Mouse (Mus musculus): Measurements from ENCODE around the gene Erc2. TPM values are rescaled to one million over a fixed set of nuclear protein-coding genes. Genes with fewer than 3 reads are reported as not detected.
A peak's percentile ranks its signal among the peaks of the same experiment; 100 is the strongest.

The Erc2 gene
- polyA plus RNA-seq, 1 experiment = 0.89 TPM

DNA sequence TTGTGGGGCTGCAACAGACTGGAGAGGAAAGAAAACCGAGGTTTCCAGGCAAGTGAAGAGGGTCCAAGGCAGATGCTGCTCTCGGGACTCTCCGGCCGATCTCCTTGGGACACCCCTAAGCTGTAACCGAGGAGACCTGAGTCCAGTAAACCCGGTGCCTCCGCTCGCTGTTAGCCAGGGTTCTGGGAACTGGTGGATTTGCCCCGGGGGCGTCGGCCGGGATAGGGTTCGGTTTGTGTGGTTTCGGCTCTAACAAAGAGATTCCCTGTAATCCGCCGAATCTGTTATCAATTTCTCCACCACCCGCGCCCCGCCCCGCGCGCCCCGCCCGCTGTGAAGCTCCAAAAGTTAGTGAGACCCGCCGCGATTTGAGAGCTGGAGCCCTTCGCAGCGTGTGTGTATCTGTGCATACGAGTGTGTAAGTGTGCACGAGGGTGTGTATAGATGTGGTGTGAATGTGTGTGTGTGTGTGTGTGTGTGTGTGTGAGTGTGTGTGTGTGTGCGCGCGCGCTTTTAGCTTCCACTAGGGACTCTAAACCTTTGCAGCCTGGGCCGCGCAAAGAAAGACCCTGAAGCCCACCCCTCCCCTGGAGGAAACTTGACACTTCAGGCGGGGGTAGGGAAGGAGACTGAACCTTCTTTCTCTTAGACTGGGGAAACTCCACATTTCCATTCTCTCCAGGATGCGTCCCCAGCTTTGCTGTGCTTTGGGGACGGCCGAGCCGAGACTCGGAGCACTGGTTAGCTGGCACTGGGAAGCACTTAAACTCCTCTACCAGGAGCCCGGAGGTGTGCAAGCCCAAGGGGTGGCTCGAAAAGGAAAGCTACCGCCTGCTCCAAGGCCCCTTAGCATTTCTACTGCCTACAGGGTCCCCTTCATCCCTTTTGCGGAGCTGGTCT is 887.5 kb downstream of the Erc2 start:
- no peaks in the 10 kb centered on the region for H3K36me3 ChIP-seq (ENCODE audit: control insufficient read depth, insufficient read depth, low read length)
- TF ChIP-seq POLR2A (IDR thresholded peaks at IDR 0.05; ENCODE audit: low read depth, low read length) (no peak), CTCF (IDR thresholded peaks at IDR 0.05; ENCODE audit: extremely low read depth, insufficient read length, insufficient replicate concordance, low read depth, low read length) (no peak)
- H3K4me1 ChIP-seq (ENCODE audit: control insufficient read depth, insufficient read depth, insufficient read length, low read length) = peaks cover 5% of the 10 kb centered on the region; the same call in 1 of the 2 replicates
- 8% methylated on average over 47 of the region's 47 CpGs for WGBS
- no peak overlapping the region for H3K27ac ChIP-seq (ENCODE audit: insufficient read depth, low read depth, low read length)
- H3K27me3 ChIP-seq (ENCODE audit: control insufficient read depth, insufficient read depth, low read length) = peaks cover 47% of the 10 kb centered on the region
- peak overlapping the region; percentile 46 for H3K4me3 ChIP-seq (ENCODE audit: low read depth, low read length)

DNA sequence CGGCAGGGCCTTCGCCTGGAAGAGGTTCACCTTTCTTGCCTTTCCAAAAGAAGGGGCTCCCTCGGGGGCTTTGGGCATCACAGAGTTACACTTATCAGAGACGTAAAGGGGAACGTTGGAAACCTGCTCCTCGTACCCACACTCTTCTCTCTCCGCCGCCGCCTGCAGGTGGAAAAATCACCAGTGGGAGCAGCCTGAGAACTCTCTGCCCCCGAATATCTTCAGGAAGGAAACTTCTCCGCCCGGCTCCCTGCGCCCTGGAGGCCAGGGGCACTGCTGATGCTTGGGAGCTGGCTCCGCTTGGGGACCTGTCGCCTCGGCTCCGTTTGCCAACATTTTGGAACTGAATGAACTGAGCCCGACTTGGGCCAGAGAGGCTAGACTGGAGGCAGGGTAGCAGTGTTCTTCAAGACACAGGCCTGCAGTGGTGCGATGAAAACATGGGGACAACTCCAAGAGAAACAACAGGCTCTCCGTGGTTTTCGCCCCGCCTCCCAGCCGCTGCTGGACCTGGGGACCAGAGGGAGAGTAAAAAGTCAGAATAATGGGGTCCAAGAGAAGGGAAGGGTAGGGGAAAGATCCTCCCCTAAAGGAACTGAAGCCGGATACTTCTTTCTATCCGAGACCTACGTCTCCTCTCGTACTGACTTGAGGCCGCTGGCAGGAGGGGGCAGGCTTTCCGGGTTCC is 888.3 kb downstream of the Erc2 start:
- Histone ChIP-seq H3K4me1 (ENCODE audit: control insufficient read depth, insufficient read depth, insufficient read length, low read length) (peaks cover 5% of the 10 kb centered on the region; the same call in 1 of the 2 replicates), H3K4me3 (ENCODE audit: low read depth, low read length) (peak overlapping the region; percentile 46), H3K27me3 (ENCODE audit: control insufficient read depth, insufficient read depth, low read length) (peaks cover 39% of the 10 kb centered on the region), H3K27ac (ENCODE audit: insufficient read depth, low read depth, low read length) (peak overlapping the region; percentile 26; the same call in 1 of the 2 replicates), H3K36me3 (ENCODE audit: control insufficient read depth, insufficient read depth, low read length) (no peaks in the 10 kb centered on the region)
- TF ChIP-seq POLR2A (IDR thresholded peaks at IDR 0.05; ENCODE audit: low read depth, low read length) = no peak
- TF ChIP-seq CTCF (IDR thresholded peaks at IDR 0.05; ENCODE audit: extremely low read depth, insufficient read length, insufficient replicate concordance, low read depth, low read length) = no peak
- WGBS = 18% methylated on average over 29 of the region's 29 CpGs

DNA sequence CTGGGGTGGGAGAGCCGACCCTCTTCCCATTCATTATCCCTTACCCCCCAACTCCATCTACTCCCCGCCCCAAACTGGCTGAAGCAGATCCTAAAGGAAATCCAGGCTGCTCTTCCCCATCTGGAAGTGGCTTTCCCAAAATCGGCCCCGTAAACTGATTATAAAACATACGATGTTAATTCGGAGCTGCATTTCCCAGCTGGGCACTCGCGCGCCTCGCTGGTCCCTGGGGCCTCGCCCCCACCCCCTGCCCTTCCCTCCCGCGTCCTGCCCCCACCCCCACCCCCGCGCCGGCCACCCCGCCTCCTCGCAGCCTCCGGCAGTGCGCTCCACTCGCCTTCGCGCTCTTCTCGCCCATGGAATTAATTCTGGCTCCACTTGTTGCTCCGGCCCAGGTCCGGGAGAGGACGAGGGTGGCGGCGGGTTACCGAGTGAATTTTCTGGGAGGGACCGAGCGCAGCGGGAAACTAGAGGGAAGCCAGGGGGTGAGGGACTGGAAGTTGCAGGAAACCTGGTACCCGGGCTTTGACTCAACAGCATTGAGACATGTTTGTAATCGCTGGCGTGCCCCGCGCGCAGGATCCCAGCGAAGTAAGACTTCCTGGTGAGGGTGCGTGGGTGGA is 888.9 kb downstream of the Erc2 start:
- Histone ChIP-seq H3K4me1 (ENCODE audit: control insufficient read depth, insufficient read depth, insufficient read length, low read length) (0 out of 2 replicates have a peak, but pooled peaks cover 2% of the 10 kb centered on the region), H3K27me3 (ENCODE audit: control insufficient read depth, insufficient read depth, low read length) (peaks cover 34% of the 10 kb centered on the region), H3K4me3 (ENCODE audit: low read depth, low read length) (peak overlapping the region; percentile 46), H3K27ac (ENCODE audit: insufficient read depth, low read depth, low read length) (0 out of 2 replicates have a peak overlapping the region, but pooled peaks have one; percentile 26), H3K36me3 (ENCODE audit: control insufficient read depth, insufficient read depth, low read length) (no peaks in the 10 kb centered on the region)
- TF ChIP-seq POLR2A (IDR thresholded peaks at IDR 0.05; ENCODE audit: low read depth, low read length) (no peak), CTCF (IDR thresholded peaks at IDR 0.05; ENCODE audit: extremely low read depth, insufficient read length, insufficient replicate concordance, low read depth, low read length) (no peak)
- 5% methylated on average over 41 of the region's 41 CpGs for WGBS

DNA sequence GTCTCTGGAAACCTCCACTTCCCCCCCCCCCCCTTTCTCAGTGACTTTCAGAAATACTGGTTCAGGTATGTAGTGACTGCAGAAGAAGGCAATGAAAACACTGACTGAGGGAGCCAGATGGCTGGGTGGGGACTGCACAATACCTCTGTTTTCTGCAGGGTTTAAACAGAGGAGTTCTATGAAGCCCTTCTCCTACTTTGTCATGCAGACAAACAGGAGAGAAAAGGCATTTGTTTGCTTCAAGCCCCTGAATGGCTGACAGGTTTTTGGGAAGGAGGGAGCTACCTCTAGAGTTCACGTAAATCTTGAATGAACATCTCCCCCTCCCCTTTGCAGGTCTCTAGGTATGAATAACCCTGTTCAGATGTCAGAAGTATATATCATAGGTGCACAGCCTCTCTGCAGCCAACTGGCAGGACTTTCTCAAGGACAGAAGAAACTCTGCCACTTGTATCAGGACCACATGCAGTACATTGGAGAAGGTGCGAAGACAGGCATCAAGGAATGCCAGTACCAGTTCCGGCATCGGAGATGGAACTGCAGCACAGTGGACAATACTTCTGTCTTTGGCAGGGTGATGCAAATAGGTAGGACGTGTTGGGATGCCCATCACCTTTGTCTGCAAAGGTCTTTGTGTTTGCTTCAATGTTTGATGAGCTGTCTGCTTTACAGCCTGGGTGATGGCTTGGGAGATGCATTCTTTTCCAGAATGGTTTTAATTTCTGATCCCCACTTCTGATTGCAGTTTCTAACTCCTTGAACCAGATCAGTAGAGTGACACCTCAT is 890.8 kb downstream of the Erc2 start:
- peaks cover 21% of the 10 kb centered on the region for H3K27me3 ChIP-seq (ENCODE audit: control insufficient read depth, insufficient read depth, low read length)
- H3K4me1 ChIP-seq (ENCODE audit: control insufficient read depth, insufficient read depth, insufficient read length, low read length) = no peaks in the 10 kb centered on the region
- H3K36me3 ChIP-seq (ENCODE audit: control insufficient read depth, insufficient read depth, low read length) = no peaks in the 10 kb centered on the region
- H3K27ac ChIP-seq (ENCODE audit: insufficient read depth, low read depth, low read length) = no peak overlapping the region
- H3K4me3 ChIP-seq (ENCODE audit: low read depth, low read length) = no peak overlapping the region
- WGBS = 82% methylated on average over 5 of the region's 5 CpGs
- no peak for TF ChIP-seq POLR2A (IDR thresholded peaks at IDR 0.05; ENCODE audit: low read depth, low read length)
- TF ChIP-seq CTCF (IDR thresholded peaks at IDR 0.05; ENCODE audit: extremely low read depth, insufficient read length, insufficient replicate concordance, low read depth, low read length) = no peak

DNA sequence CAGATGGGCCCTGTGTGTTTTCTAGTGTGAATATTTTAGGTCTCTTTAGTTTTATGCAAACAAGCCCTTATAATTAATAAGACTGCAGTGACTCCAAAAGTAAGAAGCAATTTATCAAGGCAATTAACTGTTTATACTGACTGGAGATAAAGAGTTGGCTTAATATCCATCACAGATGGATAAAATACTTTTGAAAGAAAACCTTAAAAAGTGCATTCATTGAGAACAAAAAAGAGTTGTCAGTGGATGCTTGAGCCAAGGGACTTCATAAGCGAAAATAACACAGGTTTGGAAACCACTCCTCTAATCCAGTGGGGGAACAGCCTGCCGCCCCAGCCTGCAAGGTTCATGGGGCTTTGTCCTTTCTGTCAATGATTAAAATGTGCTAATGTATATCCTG is 891.9 kb downstream of the Erc2 start:
- Histone ChIP-seq H3K4me3 (ENCODE audit: low read depth, low read length) (no peak overlapping the region), H3K27me3 (ENCODE audit: control insufficient read depth, insufficient read depth, low read length) (peaks cover 14% of the 10 kb centered on the region), H3K27ac (ENCODE audit: insufficient read depth, low read depth, low read length) (no peak overlapping the region), H3K4me1 (ENCODE audit: control insufficient read depth, insufficient read depth, insufficient read length, low read length) (no peaks in the 10 kb centered on the region), H3K36me3 (ENCODE audit: control insufficient read depth, insufficient read depth, low read length) (no peaks in the 10 kb centered on the region)
- TF ChIP-seq CTCF (IDR thresholded peaks at IDR 0.05; ENCODE audit: extremely low read depth, insufficient read length, insufficient replicate concordance, low read depth, low read length) (no peak), POLR2A (IDR thresholded peaks at IDR 0.05; ENCODE audit: low read depth, low read length) (no peak)
- 53% methylated on average over 2 of the region's 2 CpGs for WGBS

DNA sequence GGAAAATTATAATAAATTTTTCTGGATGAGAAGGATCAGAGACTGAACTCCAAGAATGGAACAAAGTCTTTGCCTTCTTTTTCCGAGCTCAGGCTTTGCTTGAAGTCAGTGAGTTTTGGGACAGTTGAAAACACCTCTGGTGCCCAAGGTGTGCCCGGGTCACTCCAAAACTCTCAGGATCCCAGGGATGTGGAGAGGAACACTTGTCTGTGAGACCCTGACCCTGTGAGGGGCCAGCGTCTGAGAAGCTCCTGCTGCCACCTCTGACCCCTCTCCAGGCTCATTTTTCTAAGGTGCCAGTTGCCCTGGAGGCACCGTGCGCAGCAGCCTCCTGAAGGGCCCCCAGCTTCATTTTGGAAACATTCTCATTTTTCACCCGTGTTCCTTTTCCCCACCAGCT is 893.1 kb downstream of the Erc2 start:
- Histone ChIP-seq H3K27ac (ENCODE audit: insufficient read depth, low read depth, low read length) (no peak overlapping the region), H3K4me1 (ENCODE audit: control insufficient read depth, insufficient read depth, insufficient read length, low read length) (no peaks in the 10 kb centered on the region), H3K36me3 (ENCODE audit: control insufficient read depth, insufficient read depth, low read length) (no peaks in the 10 kb centered on the region), H3K27me3 (ENCODE audit: control insufficient read depth, insufficient read depth, low read length) (peaks cover 6% of the 10 kb centered on the region), H3K4me3 (ENCODE audit: low read depth, low read length) (no peak overlapping the region)
- 66% methylated on average over 6 of the region's 6 CpGs for WGBS
- TF ChIP-seq POLR2A (IDR thresholded peaks at IDR 0.05; ENCODE audit: low read depth, low read length) (no peak), CTCF (IDR thresholded peaks at IDR 0.05; ENCODE audit: extremely low read depth, insufficient read length, insufficient replicate concordance, low read depth, low read length) (no peak)
